Mouse (Mus musculus) spleen, adult 12 weeks (tissue): ENCODE data around the gene Strap.
A peak's percentile ranks its signal among the peaks of the same experiment; 100 is the strongest.

Experiments
- DNase-seq: peaks from one replicate; pipeline ENCODE4 v3.0.0; 2022; ENCODE audit warnings: low spot score

The Strap gene

DNA sequence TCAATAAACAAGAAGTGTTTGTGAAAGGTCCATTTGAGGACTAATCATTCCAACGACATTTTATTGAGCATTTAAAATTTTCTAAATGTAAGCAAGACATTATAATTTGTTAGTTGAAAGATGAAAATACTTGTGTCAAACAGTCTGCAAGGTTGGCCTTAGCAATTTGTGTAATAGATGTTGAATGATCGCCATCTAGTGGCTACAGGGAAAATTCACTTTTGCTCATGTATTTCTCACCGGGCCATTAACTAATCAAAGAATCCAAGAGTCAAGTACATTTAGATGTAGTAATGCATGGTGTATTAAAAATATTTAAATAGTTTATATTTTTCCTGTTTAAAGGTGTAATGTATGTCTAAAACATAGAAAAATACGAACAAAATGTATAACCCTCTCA is 11.0 kb upstream of the Strap start:
- no peak for DNase-seq

DNA sequence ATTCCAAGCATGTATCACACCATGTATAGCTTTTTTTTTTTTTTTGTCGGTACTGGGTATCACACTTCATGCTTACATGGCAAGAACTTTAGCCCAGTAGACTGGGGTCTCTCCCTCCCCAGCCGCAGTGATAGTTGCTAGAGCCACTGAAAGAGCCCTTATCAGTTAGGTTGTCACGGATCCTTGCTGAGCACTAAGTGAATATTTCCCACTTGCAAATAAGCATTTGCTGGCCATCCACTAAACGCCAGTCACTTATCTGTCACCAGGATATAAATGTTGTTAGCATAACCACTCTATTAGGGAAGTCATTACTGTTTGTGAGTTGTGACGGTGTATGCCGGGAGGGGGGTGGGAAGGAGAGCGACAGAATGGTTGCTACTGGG is 425 bp upstream of the Strap start:
- DNase-seq = no peak

DNA sequence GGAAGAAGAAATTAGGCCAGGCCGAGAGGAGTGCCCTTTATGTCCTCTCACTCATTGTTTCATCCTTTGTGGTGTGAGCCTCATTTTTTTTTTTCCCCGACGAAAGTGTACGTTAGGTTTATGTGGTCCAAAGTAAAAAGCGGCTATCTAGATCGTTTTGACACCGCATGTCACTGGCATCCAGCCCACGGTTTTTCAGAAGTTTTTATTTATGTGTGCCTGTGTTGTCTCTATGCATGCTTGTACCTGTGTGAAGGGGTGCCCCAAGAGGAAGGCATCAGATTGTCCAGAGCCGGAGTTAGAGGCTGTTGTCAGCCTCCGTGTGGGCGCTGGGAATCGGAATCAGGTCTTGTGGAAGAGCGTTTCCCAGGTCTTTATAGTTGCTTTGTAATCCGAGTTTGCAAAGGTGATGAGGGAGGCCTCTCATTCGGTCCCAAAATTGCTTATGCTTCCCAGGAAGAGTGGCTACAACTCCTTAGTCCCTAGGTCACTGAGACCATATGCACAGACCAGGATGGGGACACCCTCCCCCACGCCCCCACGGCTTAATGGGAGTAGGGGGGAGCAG is 877 bp downstream of the Strap start:
- no peak for DNase-seq

DNA sequence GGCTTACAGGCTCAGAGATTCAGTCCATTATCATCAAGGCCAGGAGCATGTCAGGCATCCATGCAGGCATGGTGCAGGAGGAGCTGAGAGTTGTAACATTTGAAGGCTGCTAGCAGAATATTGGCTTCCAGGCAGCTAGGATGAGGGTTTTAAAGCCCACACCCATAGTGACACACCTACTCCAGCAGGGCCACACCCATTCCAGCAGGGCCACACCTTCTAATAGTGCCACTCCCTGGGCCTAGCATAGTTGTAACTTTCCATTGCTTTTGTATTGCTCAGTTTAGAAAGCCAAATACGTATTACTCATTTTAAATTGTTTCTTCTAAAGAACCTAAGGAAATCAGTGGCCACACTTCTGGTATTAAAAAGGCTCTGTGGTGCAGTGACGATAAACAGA is 6.1 kb downstream of the Strap start:
- DNase-seq = no peak

DNA sequence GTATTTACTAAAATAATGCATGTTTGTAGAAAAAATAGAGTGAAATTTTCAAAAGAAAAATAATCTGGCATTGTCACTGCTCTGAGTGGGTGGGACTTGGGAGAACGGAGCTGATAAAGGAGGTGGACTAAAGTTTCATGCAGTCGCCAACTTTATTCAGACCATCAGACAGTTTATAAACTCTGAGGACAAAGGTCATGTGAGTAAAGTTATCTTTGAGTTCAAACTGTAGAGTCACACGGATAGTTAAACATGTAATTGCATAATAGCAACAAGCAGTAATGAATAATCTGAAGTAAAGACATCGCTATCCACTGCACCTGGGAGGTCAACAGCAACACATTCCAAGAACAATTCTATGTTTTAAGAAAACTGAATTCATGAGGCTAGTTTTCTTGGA is 9.8 kb downstream of the Strap start:
- no peak for DNase-seq

DNA sequence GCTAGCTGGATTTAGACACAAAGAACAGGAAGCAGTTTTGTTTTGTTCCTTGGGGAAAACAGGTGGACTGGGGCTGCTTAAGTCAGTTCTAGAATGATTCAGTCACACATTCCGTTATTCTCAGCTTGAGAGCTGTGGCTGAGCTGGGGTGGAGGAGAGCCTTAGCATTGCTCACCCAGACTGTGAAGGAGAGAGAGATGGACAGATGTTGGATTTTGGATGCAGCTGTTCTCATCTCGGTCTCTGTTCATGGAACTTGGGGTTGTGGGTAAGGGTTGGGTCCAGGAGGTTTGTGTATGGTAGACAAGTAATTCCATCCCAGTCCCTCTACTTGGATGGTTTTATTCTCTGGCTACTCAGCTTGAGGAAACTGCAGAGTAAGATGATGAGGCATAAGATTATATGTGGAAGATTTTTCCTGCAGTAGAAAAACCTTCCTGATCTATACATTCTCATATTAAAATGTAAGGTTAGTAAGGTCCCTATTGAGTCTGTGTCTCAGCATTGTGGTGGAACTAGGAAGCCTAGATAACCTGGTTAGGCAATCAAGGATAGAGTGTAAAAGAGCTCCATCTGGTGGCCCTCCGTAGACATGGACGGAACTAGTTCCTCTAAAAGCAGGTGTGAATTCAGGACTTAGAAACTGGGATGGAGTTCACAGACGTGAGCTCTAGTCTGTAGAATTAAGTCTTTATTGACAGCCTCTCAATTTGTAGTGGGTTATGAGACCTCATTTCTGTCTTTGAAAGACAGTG is 12.5 kb downstream of the Strap start:
- no peak for DNase-seq

DNA sequence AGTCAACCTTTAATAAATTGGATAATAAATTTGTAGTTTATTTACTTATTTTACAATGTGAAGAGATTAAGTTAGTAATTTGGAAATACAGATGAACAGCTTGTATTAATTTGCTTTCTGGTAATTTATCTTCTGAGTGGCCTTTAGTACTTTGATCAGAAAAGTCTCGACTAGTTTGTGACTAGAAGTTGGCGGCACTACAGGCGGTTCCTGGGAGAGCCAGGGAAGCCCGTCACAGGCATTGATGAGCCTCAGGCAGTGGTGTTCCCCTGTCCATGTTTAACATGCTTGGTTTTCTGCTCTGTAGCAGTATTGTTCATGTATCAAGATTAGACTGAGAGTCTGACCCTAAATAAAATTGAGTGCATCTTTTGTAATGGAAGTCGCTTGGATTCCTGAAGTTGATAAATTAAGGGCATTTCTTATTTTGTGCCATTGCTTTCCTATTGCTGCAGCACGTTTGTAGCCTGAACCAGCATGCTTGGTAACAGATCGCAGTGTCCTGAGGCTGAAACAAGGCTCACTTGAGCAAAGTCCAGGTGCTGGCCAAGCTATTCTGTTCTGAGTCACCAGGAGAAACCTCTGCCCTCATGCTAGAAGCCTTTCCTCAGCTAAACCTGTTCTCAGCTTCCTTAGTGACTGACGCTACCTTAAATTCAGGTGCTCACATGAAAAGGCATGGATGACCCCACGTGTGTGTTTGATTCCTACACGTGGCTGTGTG is 16.8 kb downstream of the Strap start:
- no peak for DNase-seq

DNA sequence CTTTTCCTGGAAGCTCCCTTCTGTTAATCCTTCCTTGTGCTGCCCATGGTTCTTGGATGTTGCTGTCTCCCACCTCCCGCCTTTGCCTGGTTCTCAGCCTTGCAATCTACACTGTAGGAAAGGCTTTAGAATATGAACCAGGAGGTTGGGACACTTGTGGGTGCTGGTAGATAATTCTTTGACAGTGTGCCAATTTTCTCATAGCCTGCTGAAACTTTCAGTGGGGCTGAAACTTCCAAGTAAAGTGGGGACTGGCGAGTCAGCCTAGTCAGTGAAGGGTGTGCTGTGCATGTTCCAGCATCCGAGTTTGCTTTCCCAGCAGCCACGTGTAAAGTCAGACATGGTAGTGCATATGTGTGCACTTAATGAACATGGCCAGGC is 17.4 kb downstream of the Strap start:
- DNase-seq = no peak

DNA sequence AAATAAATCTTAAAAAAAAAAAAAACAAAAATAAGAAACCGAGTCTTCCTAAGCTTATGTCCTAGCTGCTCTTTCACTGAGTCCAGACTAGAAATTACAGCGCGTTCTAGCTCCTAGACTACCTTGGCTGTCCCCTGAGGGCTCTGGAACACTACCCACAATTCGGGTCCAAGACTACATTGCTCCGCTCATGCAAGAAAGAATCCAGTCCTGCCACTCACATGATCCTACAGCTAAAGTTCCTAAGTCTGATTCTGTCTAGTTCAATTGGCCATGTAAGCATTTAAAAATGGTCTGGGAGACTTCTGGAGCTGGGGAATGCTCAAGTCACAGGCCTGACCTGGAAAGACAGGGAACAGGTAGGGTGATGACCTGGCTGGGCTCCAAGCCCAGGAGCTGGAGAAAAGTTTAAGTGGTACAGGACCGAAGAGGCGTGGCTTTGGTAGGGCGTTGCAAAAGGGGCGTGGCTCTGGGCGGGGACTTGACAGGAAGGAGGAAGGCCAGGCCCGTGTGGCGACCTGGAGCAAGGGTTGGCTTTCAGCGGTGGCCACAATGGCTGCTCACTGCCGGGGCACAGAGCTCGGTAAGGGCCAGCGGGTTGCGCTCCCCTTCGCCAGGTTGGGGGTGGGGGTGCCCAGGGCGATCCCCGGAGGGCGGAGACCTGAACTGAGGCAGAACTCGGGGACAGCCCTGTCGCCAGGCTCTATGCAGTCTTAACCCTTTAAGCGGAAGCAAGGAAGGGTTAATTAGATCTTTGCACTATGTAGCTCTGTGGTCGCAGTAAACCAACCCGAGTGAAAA is 19.4 kb downstream of the Strap start, which contains the start of gene Dera:
Gene Dera (plus strand): TSS at position 491 of the 801 bp plus-strand sequence.
- DNase-seq = peak; percentile 82

DNA sequence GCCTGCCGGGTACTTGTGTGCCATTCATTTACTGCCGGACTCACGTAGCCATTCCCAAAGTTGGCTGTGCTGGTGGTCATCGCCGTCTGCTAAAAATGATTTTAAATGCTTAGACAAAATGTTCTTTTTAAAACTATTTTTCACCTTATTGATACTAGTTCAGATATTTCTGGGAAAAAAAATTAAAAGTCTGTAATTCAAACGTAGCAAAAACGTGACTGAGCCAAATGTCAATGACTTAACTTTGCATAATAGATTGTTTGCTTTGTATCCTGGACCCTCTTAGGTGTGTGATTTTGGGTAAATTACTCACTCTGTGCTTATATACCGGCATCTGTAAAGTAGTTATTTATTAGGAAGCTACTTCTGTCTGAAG is 20.0 kb downstream of the Strap start:
- DNase-seq = no peak

DNA sequence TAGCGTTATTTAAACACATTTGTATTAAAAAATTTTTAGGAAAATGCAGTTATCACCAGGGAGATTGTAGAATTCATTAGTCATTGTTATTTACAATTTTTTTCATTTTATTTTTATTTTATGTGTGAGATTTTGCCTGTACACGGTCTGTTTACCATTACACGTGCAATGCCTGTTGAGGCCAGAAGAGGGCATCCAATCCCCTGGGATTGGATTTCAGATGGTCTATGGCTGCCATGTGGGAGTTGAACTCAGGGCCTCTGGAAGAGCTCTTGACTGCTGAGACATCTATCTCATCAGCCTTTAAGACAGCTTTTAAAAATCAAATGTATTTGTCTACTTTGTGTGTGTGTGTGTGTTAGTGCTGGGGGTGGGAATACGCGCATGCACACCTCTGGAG is 21.4 kb downstream of the Strap start:
- no peak for DNase-seq

DNA sequence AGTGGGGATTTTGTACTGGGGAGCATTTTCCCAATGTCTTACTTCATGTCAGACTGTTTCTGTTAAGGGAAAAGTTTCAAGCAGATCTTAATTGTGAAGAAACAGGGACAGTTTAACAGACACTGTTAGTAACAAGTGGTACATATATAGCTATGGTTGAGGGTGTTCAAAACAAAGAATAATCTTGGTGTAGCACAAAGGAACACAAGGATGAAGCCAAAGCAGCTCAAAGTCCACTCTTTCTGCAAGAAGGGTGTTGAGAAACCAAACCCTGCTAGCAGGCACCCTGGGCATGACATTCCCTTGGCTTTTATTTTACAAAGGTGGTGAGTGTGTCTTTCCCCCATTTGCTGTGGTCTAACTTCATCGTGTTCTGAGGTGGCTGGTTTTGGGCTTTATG is 23.0 kb downstream of the Strap start:
- DNase-seq = no peak

DNA sequence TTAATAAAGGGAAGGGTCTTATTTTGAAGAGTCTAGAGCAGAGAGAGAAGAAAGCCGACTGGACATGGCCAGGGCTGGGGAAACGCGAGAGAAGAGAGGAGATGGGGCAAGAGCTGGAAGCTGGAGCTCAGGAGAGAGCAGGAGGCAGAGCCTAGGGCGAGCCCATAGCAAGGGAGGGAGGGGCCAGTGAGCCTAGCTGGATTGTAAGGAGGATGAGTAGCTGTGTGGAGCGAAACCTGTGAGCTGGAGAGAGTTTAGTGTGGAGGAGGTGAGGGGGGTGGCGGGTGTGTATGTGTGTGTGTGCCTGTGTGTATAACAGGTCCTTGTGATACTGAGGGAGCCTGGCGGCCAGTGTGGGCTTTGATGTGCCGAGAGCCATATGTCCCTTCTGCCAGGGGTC is 24.8 kb downstream of the Strap start:
- no peak for DNase-seq

DNA sequence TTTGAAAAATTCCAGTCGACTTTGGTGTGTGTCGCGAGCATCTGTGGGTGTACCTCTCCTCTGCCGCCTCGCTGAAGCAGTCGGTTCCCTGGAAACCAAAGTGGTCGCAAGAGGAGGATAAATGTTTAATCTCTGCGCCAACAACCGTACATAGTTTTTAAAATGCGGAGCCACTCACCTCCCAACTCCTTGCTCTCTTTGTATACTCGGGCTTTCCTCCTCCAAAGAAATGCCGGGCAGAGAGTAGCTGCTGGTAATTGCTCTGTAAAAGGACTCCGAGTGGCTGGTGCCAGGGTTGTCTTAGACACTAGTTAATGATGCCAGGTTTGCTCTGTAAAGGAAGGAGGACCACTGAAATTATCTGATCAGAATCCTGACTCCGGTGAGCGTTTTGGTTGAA is 26.1 kb downstream of the Strap start:
- DNase-seq = no peak

DNA sequence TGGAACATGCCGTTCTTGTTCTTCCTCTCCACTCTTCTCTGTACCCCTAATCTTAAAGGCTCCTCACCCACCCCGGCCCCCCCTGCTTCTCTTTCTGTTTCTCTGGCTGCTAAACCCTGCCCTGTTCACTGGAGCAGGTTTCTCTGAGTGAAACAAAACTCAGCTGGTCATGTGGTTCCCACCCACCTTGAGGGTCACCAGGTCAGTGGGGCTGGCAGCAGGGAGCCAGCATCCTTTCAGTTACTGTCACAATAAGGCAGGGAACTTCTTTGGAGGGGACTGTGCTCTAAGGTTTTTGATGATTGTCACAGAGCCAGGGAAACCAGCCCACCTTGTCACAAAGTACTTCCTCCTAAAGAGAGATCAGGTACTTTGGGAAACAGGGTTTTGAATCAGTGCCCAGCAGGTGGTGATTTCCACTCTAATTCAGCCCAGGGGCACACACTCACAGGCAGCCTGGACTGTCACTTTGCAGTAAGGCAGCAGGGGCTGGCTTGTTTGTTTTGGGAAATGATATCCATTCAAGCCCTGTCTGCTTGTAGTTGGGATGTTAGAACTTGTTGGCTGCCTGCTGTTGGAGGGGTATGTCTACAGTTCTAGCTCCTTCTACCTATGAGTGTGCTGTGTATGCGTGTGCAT is 29.8 kb downstream of the Strap start:
- no peak for DNase-seq

DNA sequence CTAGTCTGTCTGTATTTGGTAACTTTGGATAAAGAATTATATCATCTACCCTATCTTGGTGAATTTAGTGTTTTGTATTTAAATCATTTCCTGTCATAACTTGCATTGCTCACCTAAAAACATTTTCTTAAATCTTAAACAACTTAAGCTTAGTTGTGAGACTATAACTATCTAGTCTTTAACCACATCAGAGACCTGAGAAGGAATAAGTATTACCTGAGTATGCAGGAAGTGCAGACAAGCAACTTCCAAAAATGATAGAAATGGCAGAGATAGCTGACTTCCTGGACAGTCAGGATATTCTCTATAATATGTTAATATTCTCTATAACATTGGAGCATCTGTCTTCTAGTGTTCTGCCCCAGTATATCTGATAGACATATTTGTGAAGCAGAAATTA is 31.3 kb downstream of the Strap start:
- no peak for DNase-seq

DNA sequence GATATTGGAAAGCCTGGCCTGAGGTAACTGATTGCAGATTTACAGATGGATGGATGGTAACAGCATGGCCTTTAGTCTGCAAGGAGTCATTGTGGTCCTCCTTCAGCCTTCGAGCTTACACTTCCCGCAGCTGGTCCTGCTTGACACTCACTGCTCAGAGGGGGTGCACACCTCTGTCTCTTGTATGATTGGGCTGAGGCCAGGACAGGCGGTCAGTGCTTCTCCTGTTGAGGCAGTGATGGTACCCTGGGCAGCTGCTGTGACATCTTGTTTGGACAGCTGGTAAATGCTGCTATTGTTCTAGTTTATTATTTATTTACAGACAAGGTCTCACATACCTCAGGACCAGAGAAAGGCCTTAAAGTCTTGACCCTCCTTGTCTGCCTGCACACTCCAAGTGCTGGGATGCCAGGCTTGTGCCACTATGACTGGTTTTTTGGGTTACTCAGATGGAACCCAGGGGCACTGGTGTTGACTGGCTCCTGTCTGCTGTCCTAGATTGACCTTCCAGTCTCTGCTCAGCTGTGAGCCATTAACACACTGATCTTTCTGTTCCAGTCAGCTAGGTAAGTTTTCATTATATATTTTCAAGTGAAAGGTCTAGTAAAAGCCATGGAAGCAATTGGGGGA is 36.9 kb downstream of the Strap start:
- DNase-seq = no peak

DNA sequence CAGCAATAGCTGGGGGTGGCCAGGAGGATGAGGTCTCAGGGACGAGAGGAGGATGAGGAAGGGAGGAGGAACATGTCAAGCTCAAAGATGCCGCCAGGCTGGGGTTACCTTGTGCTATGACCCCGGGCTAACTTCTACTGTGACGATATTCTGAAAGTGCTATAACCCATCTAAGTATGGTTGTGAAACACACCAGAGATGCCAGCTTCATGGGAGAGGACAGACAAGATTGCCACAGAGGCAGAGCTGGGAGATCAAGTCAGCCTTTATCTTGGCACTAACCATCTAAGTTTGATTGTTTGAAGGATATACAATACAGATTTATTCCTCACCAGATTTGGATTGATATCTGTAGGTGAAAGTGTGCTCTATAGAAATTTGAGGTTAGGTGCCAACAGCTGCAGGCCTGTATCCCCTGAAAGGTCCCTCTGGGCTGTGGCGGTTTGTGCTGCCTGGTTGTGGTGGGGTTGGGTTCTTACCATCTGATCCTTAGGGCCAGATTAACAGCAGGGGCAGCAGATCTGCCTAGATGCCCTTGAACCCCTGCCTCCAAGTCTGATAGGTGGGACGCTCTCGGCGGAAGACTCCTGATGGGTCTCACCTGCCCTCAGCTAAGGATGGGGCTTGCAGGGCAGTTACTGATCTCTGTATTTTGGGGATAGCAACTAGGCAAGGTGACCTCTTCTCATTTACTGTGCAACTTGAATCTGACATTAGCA is 38.2 kb downstream of the Strap start:
- DNase-seq = no peak

DNA sequence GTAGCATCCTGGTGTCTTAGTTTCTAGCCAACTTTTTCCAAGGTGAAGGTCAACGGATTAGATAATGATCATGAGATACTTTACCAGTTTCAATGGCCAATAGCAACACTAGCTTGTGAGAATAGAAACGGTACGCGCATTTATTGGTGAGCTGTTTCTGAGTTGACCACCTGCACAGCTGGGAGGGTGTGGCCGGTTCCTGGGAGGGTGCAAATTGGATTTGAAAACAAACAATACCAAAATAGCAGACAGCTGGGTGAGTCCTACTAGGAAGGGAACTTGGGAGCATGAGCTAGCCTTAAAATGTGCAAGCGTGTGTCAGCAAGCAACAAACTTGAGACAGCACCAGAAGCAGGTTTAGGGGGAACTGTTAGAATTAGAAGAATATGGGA is 38.8 kb downstream of the Strap start:
- DNase-seq = no peak

DNA sequence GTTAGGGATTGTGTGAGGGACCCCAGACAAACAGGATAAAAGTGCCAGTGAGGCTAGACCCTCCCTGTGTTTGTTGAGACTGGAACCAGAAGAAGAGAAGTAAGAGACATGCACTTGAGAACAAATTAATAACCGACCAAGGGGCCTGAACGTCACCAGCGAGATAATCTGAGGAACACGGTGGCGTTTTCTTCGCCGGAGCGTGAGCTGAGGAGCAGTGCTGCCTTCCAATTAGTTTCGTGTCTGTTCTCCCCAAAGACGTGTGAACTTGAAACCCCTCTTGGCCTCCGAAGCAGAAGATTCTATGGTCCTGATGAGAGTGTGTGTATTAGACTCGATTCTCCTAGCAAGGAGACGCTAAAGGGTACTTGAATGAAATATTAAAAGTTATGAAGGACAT is 39.3 kb downstream of the Strap start:
- no peak for DNase-seq

DNA sequence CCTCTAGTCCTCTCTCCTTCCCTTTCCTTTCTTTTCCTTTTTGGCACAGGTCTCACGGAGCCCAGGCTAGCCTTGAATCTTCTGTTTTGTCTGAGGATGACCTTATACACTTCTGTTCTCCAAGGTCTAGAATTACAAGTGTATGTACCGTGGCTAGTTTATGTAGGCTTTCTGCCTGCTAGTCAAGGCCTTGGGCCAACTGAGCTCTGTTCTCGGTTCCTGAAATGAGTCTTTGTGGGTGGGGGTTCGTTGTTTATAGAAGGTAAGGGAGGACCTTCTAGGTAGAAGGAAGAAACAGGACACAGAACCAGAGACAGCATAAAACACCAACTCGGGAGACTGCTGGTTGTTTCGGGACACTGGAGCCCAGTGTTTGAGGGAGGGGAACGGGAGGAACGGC is 40.3 kb downstream of the Strap start:
- DNase-seq = no peak
